Mouse (Mus musculus) gastrocnemius, postnatal 4 days (tissue): Measurements from ENCODE around the gene Tssc4. TPM values are rescaled to one million over a fixed set of nuclear protein-coding genes. Genes with fewer than 3 reads are reported as not detected.
A peak's percentile ranks its signal among the peaks of the same experiment; 100 is the strongest.

Experiments used
- DNase-seq, 2 experiments: peaks; one replicate each; pipeline ENCODE4 v3.0.0; 2021 to 2022; ENCODE audit warnings: low spot score in 2 of 2, mixed read lengths in 2 of 2
- long read RNA-seq, 2 experiments: library from polyadenylated mRNA; stranded (forward); transcript quantifications; one replicate each; pipeline ENCODE4 v2.0.0; 2021
- total RNA-seq, 2 experiments: library from RNA; stranded (reverse); gene quantifications; 2 replicates each; pipeline ENCODE4 v1.2.3; 2021

The Tssc4 gene
- 10 to 100 TPM; 24.5 to 26.8 TPM for total RNA-seq
- long read RNA-seq, experiment 1, transcript Tssc4-206 (3 exons, 1,364 nt): minor isoform, 10 of 45 reads
- long read RNA-seq, experiment 1, transcript Tssc4-203 (2 exons, 1,091 nt): minor isoform, 5 of 45 reads
- long read RNA-seq, experiment 1, transcript Tssc4-201 (3 exons, 1,519 nt): minor isoform, 12 of 45 reads
- long read RNA-seq, experiment 1, transcript Tssc4-207 (1 exons, 1,735 nt): major isoform, 14 of 45 reads
- long read RNA-seq, experiment 1, partial matches to known transcripts: 0 of 45 reads
- long read RNA-seq, experiment 1, other reads (novel, unspliced or antisense): 0 of 45 reads
- long read RNA-seq, experiment 2, transcript Tssc4-207 (1 exons, 1,735 nt): major isoform, 12 of 39 reads
- long read RNA-seq, experiment 2, transcript Tssc4-201 (3 exons, 1,519 nt): minor isoform, 11 of 39 reads
- long read RNA-seq, experiment 2, transcript Tssc4-206 (3 exons, 1,364 nt): minor isoform, 11 of 39 reads
- long read RNA-seq, experiment 2, partial matches to known transcripts: 0 of 39 reads
- long read RNA-seq, experiment 2, other reads (novel, unspliced or antisense): 1 of 39 reads

GRCm38 (mm10) chr7:143068882-143069591, at the start of gene Tssc4:
TSS of gene Tssc4 (plus strand) at chr7:143069249.
- DNase-seq: peak; percentile 91 to 97

GRCm38 (mm10) chr7:143020040-143020439, 49.0 kb upstream of the Tssc4 start:
- DNase-seq: no peak

- no peak for DNase-seq
These were observed 48.3 kb upstream of the Tssc4 start for GRCm38 (mm10) chr7:143020764-143021163.

GRCm38 (mm10) chr7:143021356-143022164, 47.5 kb upstream of the Tssc4 start:
- DNase-seq: no peak

- no peak for DNase-seq
These were observed 45.5 kb upstream of the Tssc4 start for GRCm38 (mm10) chr7:143023499-143023898.

GRCm38 (mm10) chr7:143024293-143024692, 44.8 kb upstream of the Tssc4 start:
- DNase-seq: no peak

- no peak for DNase-seq
These were observed 43.6 kb upstream of the Tssc4 start for GRCm38 (mm10) chr7:143025496-143025895.

GRCm38 (mm10) chr7:143027196-143027595, 41.9 kb upstream of the Tssc4 start:
- DNase-seq: no peak

- DNase-seq: no peak
These were observed 37.2 kb upstream of the Tssc4 start for GRCm38 (mm10) chr7:143031816-143032215.

GRCm38 (mm10) chr7:143033581-143033980, 35.5 kb upstream of the Tssc4 start:
- no peak for DNase-seq

GRCm38 (mm10) chr7:143034112-143034511, 34.9 kb upstream of the Tssc4 start:
- no peak for DNase-seq

GRCm38 (mm10) chr7:143034519-143035450, 34.3 kb upstream of the Tssc4 start:
- DNase-seq: no peak

- no peak for DNase-seq
These were observed 32.3 kb upstream of the Tssc4 start for GRCm38 (mm10) chr7:143036787-143037186.

GRCm38 (mm10) chr7:143037306-143037705, 31.7 kb upstream of the Tssc4 start:
- no peak for DNase-seq

- DNase-seq: no peak
These were observed 30.7 kb upstream of the Tssc4 start for GRCm38 (mm10) chr7:143038174-143038931.

- DNase-seq: no peak
These were observed 28.5 kb upstream of the Tssc4 start for GRCm38 (mm10) chr7:143040561-143040960.

- no peak for DNase-seq
These were observed 27.8 kb upstream of the Tssc4 start for GRCm38 (mm10) chr7:143041138-143041822.

- no peak for DNase-seq
These were observed 27.0 kb upstream of the Tssc4 start for GRCm38 (mm10) chr7:143042089-143042488.

- DNase-seq: no peak
These were observed 26.1 kb upstream of the Tssc4 start for GRCm38 (mm10) chr7:143042897-143043300.
